Mouse (Mus musculus) limb, embryonic 11.5 days (tissue): ENCODE measurements around the gene Ptpn23. TPM values are rescaled to one million over a fixed set of nuclear protein-coding genes. Genes with fewer than 3 reads are reported as not detected.
A peak's percentile ranks its signal among the peaks of the same experiment; 100 is the strongest.
"Not testable (repeated sequence)": the region's sequence is repeated elsewhere in the genome, so short reads cannot be mapped to it uniquely, and the experiment has no call there.

Source experiments
- ATAC-seq: fragments of 200-750 bp; cut with Nextera tagmentation; 2 replicates; pipeline ENCODE4 v1.8.0; 2017; ENCODE audit warnings: low read depth; ENCODE audit not compliant: insufficient number of reproducible peaks, low FRiP score, low TSS enrichment
- DNase-seq: peaks from one replicate; pipeline ENCODE4 v3.0.0-alpha.2; 2015; ENCODE audit warnings: low spot score
- H3K27ac ChIP-seq: fragments of 300-500 bp; sonication (generic); replicated peaks from 2 replicates; pipeline ENCODE4 v1.5.1; 2014; ENCODE audit warnings: low read depth, mild to moderate bottlenecking, low read length
- H3K27me3 ChIP-seq: fragments of 300-500 bp; sonication (generic); 2 replicates; pipeline ENCODE4 v1.6.1; 2014; ENCODE audit warnings: mild to moderate bottlenecking, low read length, mixed read lengths; ENCODE audit not compliant: control insufficient read depth, insufficient read depth
- H3K36me3 ChIP-seq: fragments of 300-500 bp; sonication (generic); 2 replicates; pipeline ENCODE4 v1.6.1; 2014; ENCODE audit warnings: mild to moderate bottlenecking, low read length, moderate library complexity, mixed read lengths; ENCODE audit not compliant: control insufficient read depth, insufficient read depth
- H3K4me1 ChIP-seq: fragments of 300-500 bp; sonication (generic); 2 replicates; pipeline ENCODE4 v1.6.1; 2014; ENCODE audit warnings: low read length, mixed read lengths; ENCODE audit not compliant: control insufficient read depth, insufficient read depth
- H3K4me2 ChIP-seq: fragments of 300-500 bp; sonication (generic); 2 replicates; pipeline ENCODE4 v1.6.1; 2014; ENCODE audit warnings: low read depth, mild to moderate bottlenecking, moderate library complexity; ENCODE audit not compliant: severe bottlenecking
- H3K4me3 ChIP-seq: fragments of 300-500 bp; sonication (generic); 2 replicates; pipeline ENCODE4 v1.5.1; 2014; ENCODE audit warnings: low read depth, low read length
- H3K9ac ChIP-seq: fragments of 300-500 bp; sonication (generic); 2 replicates; pipeline ENCODE4 v1.6.1; 2014; ENCODE audit warnings: mild to moderate bottlenecking, low read length
- H3K9me3 ChIP-seq: fragments of 300-500 bp; sonication (generic); 2 replicates; pipeline ENCODE4 v1.6.1; 2016; ENCODE audit warnings: low read length; ENCODE audit not compliant: control insufficient read depth
- WGBS: fragments of 180-500 bp; shearing (Covaris S2); extraction: QIAGEN DNeasy Blood & Tissue Kit; methylation state at CpG from one replicate; pipeline ENCODE4 v1.1.7; 2014; 5-methylcytosine and 5-hydroxymethylcytosine counted together
- polyA plus RNA-seq: library from polyadenylated mRNA; unstranded; fragments of >200 nt; fragmentation: Nextera tagmentation; extraction: Ambion mirVana; gene quantifications from 2 replicates; pipeline ENCODE4 v1.2.1, GENCODE M21; 2014

Ptpn23 gene
- polyA plus RNA-seq, 1 experiment from 2014 or later = 16.6 TPM

GRCm38 (mm10) chr9:110400650-110401049 is 7.4 kb downstream of the Ptpn23 start:
- Histone ChIP-seq H3K27ac (no peak overlapping the region), H3K9me3 (no peaks in the 10 kb centered on the region), H3K9ac (no peak overlapping the region), H3K4me1 (no peaks in the 10 kb centered on the region), H3K27me3 (no peaks in the 10 kb centered on the region), H3K4me2 (no peak overlapping the region), H3K4me3 (no peak overlapping the region), H3K36me3 (no peaks in the 10 kb centered on the region)
- ATAC-seq = no peak
- 90% methylated on average over 5 of the region's 5 CpGs for WGBS
- no peak for DNase-seq

DNA sequence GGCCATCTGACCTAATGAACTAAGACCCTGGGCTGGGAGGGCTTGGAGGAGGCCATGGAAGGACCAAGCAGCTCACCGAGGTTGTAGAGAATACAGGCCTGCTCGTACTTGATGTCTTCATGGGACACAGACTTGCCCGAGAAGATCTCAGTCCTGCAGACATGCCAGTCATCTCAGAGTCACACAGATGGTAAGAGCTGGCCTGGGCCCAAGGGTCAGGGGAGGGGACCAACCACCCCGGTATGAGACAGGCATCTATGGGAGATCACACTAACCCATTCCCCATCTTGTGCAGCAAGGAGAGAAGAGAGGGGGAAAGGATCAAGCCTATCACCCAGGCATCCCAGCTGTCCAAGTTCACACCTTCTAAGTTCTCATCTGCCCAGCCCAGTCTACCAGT is 14.7 kb downstream of the Ptpn23 start:
- no peaks in the 10 kb centered on the region for H3K9me3 ChIP-seq
- no peak overlapping the region for H3K4me3 ChIP-seq
- DNase-seq (no peak), ATAC-seq (no peak)
- no peak overlapping the region for H3K4me2 ChIP-seq
- no peak overlapping the region for H3K27ac ChIP-seq
- H3K27me3 ChIP-seq = no peaks in the 10 kb centered on the region
- H3K9ac ChIP-seq = no peak overlapping the region
- H3K36me3 ChIP-seq = peaks cover 15% of the 10 kb centered on the region
- 92% methylated on average over 4 of the region's 4 CpGs for WGBS
- H3K4me1 ChIP-seq = no peaks in the 10 kb centered on the region

GRCm38 (mm10) chr9:110390843-110391242 is 17.2 kb downstream of the Ptpn23 start:
- Histone ChIP-seq H3K36me3 (peaks cover 34% of the 10 kb centered on the region), H3K4me1 (no peaks in the 10 kb centered on the region), H3K4me3 (no peak overlapping the region), H3K27me3 (no peaks in the 10 kb centered on the region), H3K4me2 (no peak overlapping the region), H3K9me3 (no peaks in the 10 kb centered on the region), H3K9ac (no peak overlapping the region), H3K27ac (no peak overlapping the region)
- no peak for DNase-seq
- ATAC-seq = no peak
- 90% methylated on average over 3 of the region's 3 CpGs for WGBS

- ATAC-seq (no peak), DNase-seq (no peak)
- Histone ChIP-seq H3K4me3 (no peak overlapping the region), H3K9me3 (no peaks in the 10 kb centered on the region), H3K27me3 (no peaks in the 10 kb centered on the region), H3K36me3 (peaks cover 39% of the 10 kb centered on the region), H3K4me2 (no peak overlapping the region), H3K9ac (no peak overlapping the region), H3K4me1 (no peaks in the 10 kb centered on the region), H3K27ac (no peak overlapping the region)
- 94% methylated on average over 7 of the region's 7 CpGs for WGBS
Measured at GRCm38 (mm10) chr9:110388011-110388410, 20.0 kb downstream of the Ptpn23 start.

GRCm38 (mm10) chr9:110384369-110384929 is 23.6 kb downstream of the Ptpn23 start:
- no peaks in the 10 kb centered on the region for H3K9me3 ChIP-seq
- no peaks in the 10 kb centered on the region for H3K4me1 ChIP-seq
- H3K4me2 ChIP-seq = no peak overlapping the region
- no peak for ATAC-seq
- 91% methylated on average over 7 of the region's 7 CpGs for WGBS
- no peak overlapping the region for H3K4me3 ChIP-seq
- no peak overlapping the region for H3K27ac ChIP-seq
- H3K36me3 ChIP-seq = peaks cover 40% of the 10 kb centered on the region
- no peak overlapping the region for H3K9ac ChIP-seq
- DNase-seq = no peak
- no peaks in the 10 kb centered on the region for H3K27me3 ChIP-seq

GRCm38 (mm10) chr9:110381292-110381691 is 26.7 kb downstream of the Ptpn23 start:
- Histone ChIP-seq H3K4me2 (no peak overlapping the region), H3K27ac (no peak overlapping the region), H3K9me3 (no peaks in the 10 kb centered on the region), H3K4me1 (no peaks in the 10 kb centered on the region), H3K36me3 (peaks cover 24% of the 10 kb centered on the region), H3K27me3 (no peaks in the 10 kb centered on the region), H3K4me3 (no peak overlapping the region), H3K9ac (no peak overlapping the region)
- WGBS = 83% methylated on average over 12 of the region's 12 CpGs
- ATAC-seq (no peak), DNase-seq (no peak)

- Histone ChIP-seq H3K36me3 (peaks cover 18% of the 10 kb centered on the region; the same call in 1 of the 2 replicates), H3K4me2 (no peak overlapping the region; the same call in 1 of the 2 replicates), H3K27me3 (no peaks in the 10 kb centered on the region), H3K4me3 (no peak overlapping the region), H3K9me3 (no peaks in the 10 kb centered on the region), H3K9ac (no peak overlapping the region), H3K27ac (no peak overlapping the region), H3K4me1 (no peaks in the 10 kb centered on the region)
- DNase-seq (no peak), ATAC-seq (peak; percentile 33; the same call in 1 of the 2 replicates)
- 34% methylated on average over 21 of the region's 21 CpGs for WGBS
Measured at GRCm38 (mm10) chr9:110380662-110381061, 27.4 kb downstream of the Ptpn23 start.

GRCm38 (mm10) chr9:110379361-110379760 is 28.7 kb downstream of the Ptpn23 start:
- WGBS = 94% methylated on average over 8 of the region's 8 CpGs
- Histone ChIP-seq H3K27ac (no peak overlapping the region), H3K9ac (no peak overlapping the region), H3K9me3 (no peaks in the 10 kb centered on the region), H3K4me1 (no peaks in the 10 kb centered on the region), H3K4me3 (no peak overlapping the region), H3K4me2 (no peak overlapping the region), H3K27me3 (no peaks in the 10 kb centered on the region), H3K36me3 (peaks cover 17% of the 10 kb centered on the region; the same call in 1 of the 2 replicates)
- ATAC-seq (no peak), DNase-seq (no peak)

DNA sequence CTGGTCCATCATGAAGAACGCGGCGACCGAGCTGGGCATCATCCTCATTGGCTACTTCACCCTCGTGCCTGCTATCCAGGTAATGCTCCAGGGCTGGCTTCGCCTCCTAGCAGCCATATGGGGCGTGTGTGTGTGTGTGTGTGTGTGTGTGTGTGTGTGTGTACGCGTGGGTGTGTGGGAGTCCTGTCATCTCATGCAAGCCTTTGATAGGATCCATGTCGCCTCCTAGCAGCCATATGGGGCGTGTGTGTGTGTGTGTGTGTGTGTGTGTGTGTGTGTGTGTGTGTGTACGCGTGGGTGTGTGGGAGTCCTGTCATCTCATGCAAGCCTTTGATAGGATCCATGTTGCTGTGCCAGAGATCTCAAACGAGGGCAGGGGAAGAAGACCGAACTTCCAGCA is 30.4 kb downstream of the Ptpn23 start:
- H3K9ac ChIP-seq = not testable (repeated sequence)

More for the DNA sequence above, 30.4 kb downstream of the Ptpn23 start:
- H3K36me3 ChIP-seq = peaks cover 15% of the 10 kb centered on the region; the same call in 1 of the 2 replicates
- H3K27me3 ChIP-seq, ATAC-seq, H3K27ac ChIP-seq, DNase-seq, H3K4me2 ChIP-seq, H3K4me3 ChIP-seq, H3K4me1 ChIP-seq, H3K9me3 ChIP-seq: not testable (repeated sequence)
- 93% methylated on average over 15 of the region's 15 CpGs for WGBS
